Mouse (Mus musculus): ENCODE measurements around the gene Stac3. TPM values are rescaled to one million over a fixed set of nuclear protein-coding genes. Genes with fewer than 3 reads are reported as not detected.

The Stac3 gene
- polyA plus RNA-seq, 1 experiment: 8.3 TPM

- 57% methylated on average over 9 of the region's 9 CpGs for WGBS
- no peak for DNase-seq
- Histone ChIP-seq H3K4me1 (ENCODE audit: control insufficient read depth, insufficient read depth, low read length) (peaks cover 18% of the 10 kb centered on the region), H3K27ac (ENCODE audit: insufficient read depth, low read length) (no peak overlapping the region), H3K27me3 (ENCODE audit: control insufficient read depth, insufficient read depth, low read length) (no peaks in the 10 kb centered on the region), H3K4me3 (replicated peaks; ENCODE audit: insufficient read depth, low read depth, low read length) (no peak overlapping the region)
- TF ChIP-seq POLR2A (IDR thresholded peaks at IDR 0.05; ENCODE audit: borderline replicate concordance, insufficient read depth, low read length) (no peak), CTCF (IDR thresholded peaks at IDR 0.05; ENCODE audit: borderline replicate concordance, insufficient read depth, low read depth, low read length) (no peak)
Measured at GRCm38 (mm10) chr10:127515271-127515982, 13.9 kb downstream of the Stac3 start.

DNA sequence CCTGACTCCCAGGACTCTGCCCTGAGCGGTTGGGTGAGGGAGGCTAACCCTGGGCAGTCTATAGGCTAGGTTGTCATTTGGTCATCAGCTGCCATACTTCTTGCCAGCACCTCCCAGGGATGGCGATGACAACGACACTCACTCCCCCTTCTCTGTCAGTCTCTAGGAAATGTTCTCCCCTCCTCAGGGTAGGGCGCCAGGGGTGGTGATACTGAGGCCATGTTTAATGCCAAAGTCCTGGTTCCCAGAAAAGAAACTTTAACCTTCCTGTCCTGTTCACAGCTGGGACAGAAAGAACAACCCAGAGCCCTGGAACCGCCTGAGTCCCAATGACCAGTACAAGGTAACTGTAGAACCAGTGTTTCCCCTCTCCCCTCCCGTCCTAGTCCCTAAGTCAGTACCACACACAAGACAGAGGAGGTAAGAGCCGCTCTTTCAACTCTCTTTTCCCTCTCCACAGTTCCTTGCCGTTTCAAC, 14.5 kb downstream of the Stac3 start:
- Histone ChIP-seq H3K4me3 (replicated peaks; ENCODE audit: insufficient read depth, low read depth, low read length) (no peak overlapping the region), H3K27ac (ENCODE audit: insufficient read depth, low read length) (no peak overlapping the region), H3K4me1 (ENCODE audit: control insufficient read depth, insufficient read depth, low read length) (peaks cover 16% of the 10 kb centered on the region), H3K27me3 (ENCODE audit: control insufficient read depth, insufficient read depth, low read length) (no peaks in the 10 kb centered on the region)
- DNase-seq: no peak
- WGBS: 58% methylated on average over 8 of the region's 8 CpGs
- TF ChIP-seq CTCF (IDR thresholded peaks at IDR 0.05; ENCODE audit: borderline replicate concordance, insufficient read depth, low read depth, low read length) (no peak), POLR2A (IDR thresholded peaks at IDR 0.05; ENCODE audit: borderline replicate concordance, insufficient read depth, low read length) (no peak)

DNA sequence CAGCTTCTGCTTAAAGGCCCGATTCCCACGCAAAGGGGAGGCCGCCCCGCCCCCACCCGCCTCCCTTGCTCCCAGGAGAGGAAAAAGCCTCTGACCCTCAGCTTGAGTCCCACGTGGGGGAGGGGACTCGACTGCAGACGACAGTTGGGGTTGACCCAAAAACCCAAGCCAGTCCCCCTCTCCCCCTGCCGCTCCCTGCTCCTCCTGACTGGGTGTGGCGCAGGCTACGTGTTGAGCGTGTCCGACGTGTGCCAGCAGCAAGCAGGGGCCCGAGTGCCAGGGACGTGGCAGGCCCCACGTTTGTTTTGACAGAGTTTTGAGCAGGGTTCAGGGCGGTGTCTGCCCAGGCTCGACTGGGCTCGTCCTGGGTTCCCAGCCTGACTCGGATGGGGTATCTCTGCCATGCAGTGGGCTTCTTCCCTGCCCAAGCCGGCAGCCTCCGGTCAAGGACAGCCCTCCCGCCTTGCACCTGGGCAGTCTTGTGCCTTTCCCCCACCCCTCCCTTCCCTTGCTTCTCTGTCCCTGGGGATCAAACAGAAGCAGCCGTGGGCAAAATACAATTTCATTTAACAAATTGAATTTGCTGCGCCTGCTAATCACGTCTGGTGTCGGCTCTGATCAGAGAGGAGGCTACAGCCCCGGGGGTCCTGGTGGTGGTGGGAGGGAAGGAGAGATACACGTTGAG, 15.2 kb downstream of the Stac3 start:
- DNase-seq: no peak
- WGBS: 39% methylated on average over 30 of the region's 30 CpGs
- Histone ChIP-seq H3K27me3 (ENCODE audit: control insufficient read depth, insufficient read depth, low read length) (no peaks in the 10 kb centered on the region), H3K4me1 (ENCODE audit: control insufficient read depth, insufficient read depth, low read length) (peaks cover 16% of the 10 kb centered on the region), H3K4me3 (replicated peaks; ENCODE audit: insufficient read depth, low read depth, low read length) (no peak overlapping the region), H3K27ac (ENCODE audit: insufficient read depth, low read length) (no peak overlapping the region)
- TF ChIP-seq CTCF (IDR thresholded peaks at IDR 0.05; ENCODE audit: borderline replicate concordance, insufficient read depth, low read depth, low read length) (no peak), POLR2A (IDR thresholded peaks at IDR 0.05; ENCODE audit: borderline replicate concordance, insufficient read depth, low read length) (no peak)

DNA sequence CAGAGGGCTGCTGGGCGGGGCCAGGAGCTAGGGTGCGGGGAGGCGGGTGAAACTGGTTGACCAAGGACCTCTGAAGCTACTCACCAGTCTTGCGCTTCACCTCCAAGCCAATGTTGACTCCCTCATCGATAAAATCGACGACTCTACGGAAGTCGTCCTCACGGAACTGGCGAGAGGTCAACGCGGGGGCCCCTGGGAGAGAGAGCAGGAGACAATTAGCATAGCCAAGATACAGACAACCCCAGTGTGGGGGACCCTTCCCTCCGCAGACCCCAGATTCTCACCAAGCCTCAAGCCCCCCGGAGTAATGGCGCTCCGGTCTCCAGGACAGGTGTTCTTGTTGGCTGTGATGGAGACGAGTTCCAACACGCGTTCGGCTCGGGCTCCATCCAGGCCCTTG, 16.5 kb downstream of the Stac3 start:
- H3K4me3 ChIP-seq (replicated peaks; ENCODE audit: insufficient read depth, low read depth, low read length): no peak overlapping the region
- no peak overlapping the region for H3K27ac ChIP-seq (ENCODE audit: insufficient read depth, low read length)
- 93% methylated on average over 22 of the region's 22 CpGs for WGBS
- peaks cover 12% of the 10 kb centered on the region for H3K4me1 ChIP-seq (ENCODE audit: control insufficient read depth, insufficient read depth, low read length)
- no peaks in the 10 kb centered on the region for H3K27me3 ChIP-seq (ENCODE audit: control insufficient read depth, insufficient read depth, low read length)
- no peak for DNase-seq
- TF ChIP-seq POLR2A (IDR thresholded peaks at IDR 0.05; ENCODE audit: borderline replicate concordance, insufficient read depth, low read length): no peak
- TF ChIP-seq CTCF (IDR thresholded peaks at IDR 0.05; ENCODE audit: borderline replicate concordance, insufficient read depth, low read depth, low read length): no peak

GRCm38 (mm10) chr10:127519041-127519701, 17.7 kb downstream of the Stac3 start:
- Histone ChIP-seq H3K4me3 (replicated peaks; ENCODE audit: insufficient read depth, low read depth, low read length) (no peak overlapping the region), H3K27me3 (ENCODE audit: control insufficient read depth, insufficient read depth, low read length) (no peaks in the 10 kb centered on the region), H3K4me1 (ENCODE audit: control insufficient read depth, insufficient read depth, low read length) (peaks cover 9% of the 10 kb centered on the region), H3K27ac (ENCODE audit: insufficient read depth, low read length) (no peak overlapping the region)
- WGBS: 46% methylated on average over 26 of the region's 26 CpGs
- TF ChIP-seq CTCF (IDR thresholded peaks at IDR 0.05; ENCODE audit: borderline replicate concordance, insufficient read depth, low read depth, low read length): no peak
- no peak for DNase-seq

- H3K27me3 ChIP-seq (ENCODE audit: control insufficient read depth, insufficient read depth, low read length): no peaks in the 10 kb centered on the region
- TF ChIP-seq POLR2A (IDR thresholded peaks at IDR 0.05; ENCODE audit: borderline replicate concordance, insufficient read depth, low read length) (no peak), CTCF (IDR thresholded peaks at IDR 0.05; ENCODE audit: borderline replicate concordance, insufficient read depth, low read depth, low read length) (no peak)
- no peak overlapping the region for H3K4me3 ChIP-seq (replicated peaks; ENCODE audit: insufficient read depth, low read depth, low read length)
- H3K27ac ChIP-seq (ENCODE audit: insufficient read depth, low read length): no peak overlapping the region
- 78% methylated on average over 37 of the region's 37 CpGs for WGBS
- peaks cover 9% of the 10 kb centered on the region for H3K4me1 ChIP-seq (ENCODE audit: control insufficient read depth, insufficient read depth, low read length)
- no peak for DNase-seq
Measured at GRCm38 (mm10) chr10:127519903-127520713, 18.6 kb downstream of the Stac3 start.

GRCm38 (mm10) chr10:127520714-127521357, 19.4 kb downstream of the Stac3 start:
- 75% methylated on average over 20 of the region's 20 CpGs for WGBS
- no peaks in the 10 kb centered on the region for H3K27me3 ChIP-seq (ENCODE audit: control insufficient read depth, insufficient read depth, low read length)
- TF ChIP-seq POLR2A (IDR thresholded peaks at IDR 0.05; ENCODE audit: borderline replicate concordance, insufficient read depth, low read length): no peak
- TF ChIP-seq CTCF (IDR thresholded peaks at IDR 0.05; ENCODE audit: borderline replicate concordance, insufficient read depth, low read depth, low read length): no peak
- DNase-seq: no peak
- H3K27ac ChIP-seq (ENCODE audit: insufficient read depth, low read length): no peak overlapping the region
- no peak overlapping the region for H3K4me3 ChIP-seq (replicated peaks; ENCODE audit: insufficient read depth, low read depth, low read length)
- H3K4me1 ChIP-seq (ENCODE audit: control insufficient read depth, insufficient read depth, low read length): peaks cover 9% of the 10 kb centered on the region
